ENCODE assay signal across 23 mouse cellular contexts in the genomic region with DNA sequence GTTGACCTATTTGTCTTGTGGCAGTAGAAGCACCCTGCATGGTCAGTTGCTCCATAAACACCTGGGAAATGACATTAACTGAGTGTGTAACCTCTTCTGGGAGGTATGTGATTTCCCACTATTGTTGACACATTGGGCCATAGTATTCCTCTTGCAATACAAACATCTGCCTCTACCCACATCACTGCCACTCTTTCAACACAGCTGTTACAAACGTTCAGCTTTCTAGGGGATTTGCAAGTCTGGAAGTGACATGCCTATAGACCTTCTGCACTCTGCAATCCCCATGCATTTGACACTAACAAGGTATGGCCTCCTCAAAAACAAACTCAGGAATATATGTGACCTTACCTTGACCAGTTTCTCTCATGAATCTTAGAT.
DNase-seq lines count a peak whose midpoint lies in the region; ATAC-seq and TF ChIP-seq lines count a peak whose summit lies in the region.
"Had no signal": no experiment of that assay in that cellular context is flagged by ENCODE, and none has a peak within 500 bp of the region (broad histone marks: within the 10 kb centered on the region; RNA-seq: fewer than 3 reads in every experiment).

No protein-coding gene starts in this region.

- no peaks in the 10 kb centered on the region for H3K36me3 ChIP-seq in liver, postnatal 0 days (replicated peaks; ENCODE audit: insufficient read depth, low read length)
- H3K36me3 ChIP-seq in liver, embryonic 12.5 days, result no peaks in the 10 kb centered on the region
- no peaks in the 10 kb centered on the region for H3K36me3 ChIP-seq in midbrain, embryonic 11.5 days (ENCODE audit: control insufficient read depth, insufficient read depth, low read length)
- H3K36me3 ChIP-seq in midbrain, embryonic 13.5 days, result no peaks in the 10 kb centered on the region
- no peaks in the 10 kb centered on the region for H3K36me3 ChIP-seq in neural tube, embryonic 14.5 days (ENCODE audit: control insufficient read depth, insufficient read depth, low read length)
- H3K36me3 ChIP-seq: embryonic facial prominence, embryonic 13.5 days; embryonic facial prominence, embryonic 15.5 days; forebrain, embryonic 10.5 days; forebrain, embryonic 12.5 days had no signal

- WGBS in liver, postnatal 0 days (ENCODE audit: insufficient replicate concordance), result 45% methylated on average over 1 of the region's 1 CpGs
- whole genome bisulfite sequencing in liver, embryonic 12.5 days (ENCODE audit: insufficient replicate concordance), result 41% methylated on average over 1 of the region's 1 CpGs
- 62% methylated on average over 1 of the region's 1 CpGs for WGBS in midbrain, embryonic 11.5 days
- WGBS in midbrain, embryonic 13.5 days, result 74% methylated on average over 1 of the region's 1 CpGs
- 47% methylated on average over 1 of the region's 1 CpGs for WGBS in neural tube, embryonic 14.5 days

- DNase-seq in liver, postnatal 0 days, result no peak
- DNase-seq in midbrain, embryonic 11.5 days (ENCODE audit: low spot score, missing footprints), result peak; percentile 77
- DNase-seq in neural tube, embryonic 10.5 days (ENCODE audit: extremely low spot score, low spot score), result no peak
- no peak for DNase-seq in kidney, postnatal 36 days
- DNase-seq: adrenal gland, adult 2 months; adrenal gland, postnatal 10 days; adrenal gland, postnatal 25 days; cerebellum, adult 11 months; cerebellum, adult 18-20 months; cerebellum, adult 8-10 months; cerebellum, adult 9-11 months; cerebellum, postnatal 14 days; cerebellum, postnatal 36 days; embryo, embryonic 11 days had no signal

- H3K9ac ChIP-seq in liver, postnatal 0 days (replicated peaks), result no peak overlapping the region
- no peak overlapping the region for H3K9ac ChIP-seq in liver, embryonic 12.5 days
- no peak overlapping the region for H3K9ac ChIP-seq in midbrain, embryonic 11.5 days (ENCODE audit: low read length)
- H3K9ac ChIP-seq in midbrain, embryonic 13.5 days (replicated peaks), result no peak overlapping the region
- H3K9ac ChIP-seq in neural tube, embryonic 14.5 days (replicated peaks; ENCODE audit: low read depth, low read length), result no peak overlapping the region
- H3K9ac ChIP-seq: embryonic facial prominence, embryonic 13.5 days; embryonic facial prominence, embryonic 15.5 days; forebrain, embryonic 12.5 days had no signal

- no peaks in the 10 kb centered on the region for H3K4me1 ChIP-seq in liver, postnatal 0 days (ENCODE audit: insufficient read depth)
- H3K4me1 ChIP-seq in liver, embryonic 12.5 days, result no peaks in the 10 kb centered on the region
- H3K4me1 ChIP-seq in midbrain, embryonic 11.5 days (ENCODE audit: control insufficient read depth, insufficient read depth, low read length), result no peaks in the 10 kb centered on the region
- H3K4me1 ChIP-seq in midbrain, embryonic 13.5 days (replicated peaks), result no peaks in the 10 kb centered on the region
- H3K4me1 ChIP-seq in neural tube, embryonic 14.5 days (ENCODE audit: control insufficient read depth, insufficient read depth, low read length), result no peaks in the 10 kb centered on the region
- H3K4me1 ChIP-seq: embryonic facial prominence, embryonic 13.5 days; embryonic facial prominence, embryonic 15.5 days; forebrain, embryonic 10.5 days; forebrain, embryonic 12.5 days had no signal

- H3K27ac ChIP-seq in liver, postnatal 0 days (ENCODE audit: low read depth), result no peak overlapping the region
- H3K27ac ChIP-seq in liver, embryonic 12.5 days, result no peak overlapping the region
- H3K27ac ChIP-seq in midbrain, embryonic 11.5 days (ENCODE audit: low read depth, low read length), result no peak overlapping the region
- no peak overlapping the region for H3K27ac ChIP-seq in midbrain, embryonic 13.5 days
- no peak overlapping the region for H3K27ac ChIP-seq in neural tube, embryonic 14.5 days (ENCODE audit: low read depth, low read length)
- H3K27ac ChIP-seq: embryonic facial prominence, embryonic 13.5 days; embryonic facial prominence, embryonic 15.5 days; forebrain, embryonic 10.5 days; forebrain, embryonic 12.5 days had no signal

- no peak for TF ChIP-seq CTCF in liver, postnatal 0 days (IDR thresholded peaks at IDR 0.05; ENCODE audit: low read depth)

- ATAC-seq in liver, postnatal 0 days, result peak; percentile 53; the same call in 1 of the 2 replicates
- no peak for ATAC-seq in liver, embryonic 12.5 days
- no peak for ATAC-seq in midbrain, embryonic 11.5 days (ENCODE audit: low FRiP score)
- no peak for ATAC-seq in midbrain, embryonic 13.5 days
- peak; percentile 61 for ATAC-seq in neural tube, embryonic 14.5 days (ENCODE audit: low read depth)
- ATAC-seq: forebrain, embryonic 14.5 days had no signal

- no peaks in the 10 kb centered on the region for H3K9me3 ChIP-seq in liver, postnatal 0 days (ENCODE audit: low read length)
- no peaks in the 10 kb centered on the region for H3K9me3 ChIP-seq in liver, embryonic 12.5 days (replicated peaks)
- H3K9me3 ChIP-seq in midbrain, embryonic 11.5 days (ENCODE audit: control insufficient read depth, low read length), result no peaks in the 10 kb centered on the region
- H3K9me3 ChIP-seq in midbrain, embryonic 13.5 days, result no peaks in the 10 kb centered on the region
- no peaks in the 10 kb centered on the region for H3K9me3 ChIP-seq in neural tube, embryonic 14.5 days (ENCODE audit: control insufficient read depth, low read length)
- H3K9me3 ChIP-seq: embryonic facial prominence, embryonic 13.5 days; embryonic facial prominence, embryonic 15.5 days; forebrain, embryonic 10.5 days; forebrain, embryonic 12.5 days had no signal

- TF ChIP-seq EP300 in liver, postnatal 0 days (IDR thresholded peaks at IDR 0.05; ENCODE audit: low read depth), result no peak

- H3K4me2 ChIP-seq in liver, postnatal 0 days (ENCODE audit: low read depth, low read length), result no peak overlapping the region
- H3K4me2 ChIP-seq in liver, embryonic 12.5 days, result no peak overlapping the region
- no peak overlapping the region for H3K4me2 ChIP-seq in midbrain, embryonic 11.5 days
- no peak overlapping the region for H3K4me2 ChIP-seq in midbrain, embryonic 13.5 days (replicated peaks)
- no peak overlapping the region for H3K4me2 ChIP-seq in neural tube, embryonic 14.5 days (ENCODE audit: low read depth, low read length)
- H3K4me2 ChIP-seq: embryonic facial prominence, embryonic 13.5 days; embryonic facial prominence, embryonic 15.5 days; forebrain, embryonic 12.5 days had no signal

- H3K27me3 ChIP-seq in liver, postnatal 0 days (ENCODE audit: insufficient read depth, low read length), result no peaks in the 10 kb centered on the region
- no peaks in the 10 kb centered on the region for H3K27me3 ChIP-seq in liver, embryonic 12.5 days (replicated peaks)
- no peaks in the 10 kb centered on the region for H3K27me3 ChIP-seq in midbrain, embryonic 11.5 days (ENCODE audit: control insufficient read depth, insufficient read depth, low read length)
- H3K27me3 ChIP-seq in midbrain, embryonic 13.5 days, result no peaks in the 10 kb centered on the region
- H3K27me3 ChIP-seq in neural tube, embryonic 14.5 days (ENCODE audit: control insufficient read depth, insufficient read depth, low read length), result no peaks in the 10 kb centered on the region
- H3K27me3 ChIP-seq: embryonic facial prominence, embryonic 13.5 days; embryonic facial prominence, embryonic 15.5 days; forebrain, embryonic 12.5 days had no signal

- no peak overlapping the region for H3K4me3 ChIP-seq in liver, postnatal 0 days (ENCODE audit: low read depth, low read length)
- no peak overlapping the region for H3K4me3 ChIP-seq in liver, embryonic 12.5 days
- no peak overlapping the region for H3K4me3 ChIP-seq in midbrain, embryonic 11.5 days (ENCODE audit: low read depth, low read length)
- no peak overlapping the region for H3K4me3 ChIP-seq in midbrain, embryonic 13.5 days (replicated peaks)
- no peak overlapping the region for H3K4me3 ChIP-seq in neural tube, embryonic 14.5 days (ENCODE audit: low read depth, low read length)
- H3K4me3 ChIP-seq: embryonic facial prominence, embryonic 13.5 days; embryonic facial prominence, embryonic 15.5 days; erythroblast, embryonic 14.5 days; forebrain, embryonic 10.5 days; forebrain, embryonic 12.5 days had no signal

Comparison
In these comparisons a context has a peak if more than half of its experiments do, and no peak if none do; other contexts are left out.
1. ATAC-seq: peak in liver, postnatal 0 days (single experiment) and neural tube, embryonic 14.5 days (single experiment); none in liver, embryonic 12.5 days (single experiment), midbrain, embryonic 11.5 days (single experiment) and midbrain, embryonic 13.5 days (single experiment).